24 mouse cellular contexts compared by ENCODE assay signal in genomic region chr11:33578859-33579258, GRCm38 (mm10). TPM values are rescaled to one million over a fixed set of nuclear protein-coding genes. Genes with fewer than 3 reads are reported as not detected.
A peak's percentile ranks its signal among the peaks of the same experiment; 100 is the strongest.
DNase-seq lines count a peak whose midpoint lies in the region; ATAC-seq and TF ChIP-seq lines count a peak whose summit lies in the region.
"Had no signal": no experiment of that assay in that cellular context is flagged by ENCODE, and none has a peak within 500 bp of the region (broad histone marks: within the 10 kb centered on the region; RNA-seq: fewer than 3 reads in every experiment).

Gene Gabrp (minus strand): TSS chr11:33578959.

- no peak for TF ChIP-seq CTCF in lung, adult 2 months (IDR thresholded peaks at IDR 0.05; ENCODE audit: insufficient read depth, low read length)

- H3K36me3 ChIP-seq in ES-E14 (ENCODE audit: control insufficient read depth, insufficient read depth, low read length, poor library complexity, severe bottlenecking) = no peaks in the 10 kb centered on the region; the same call in 1 of the 2 replicates
- no peaks in the 10 kb centered on the region for H3K36me3 ChIP-seq in midbrain, embryonic 15.5 days (replicated peaks)
- H3K36me3 ChIP-seq: embryonic facial prominence, embryonic 15.5 days; forebrain, embryonic 10.5 days; heart, embryonic 12.5 days; hindbrain, embryonic 15.5 days had no signal

- no peak for ATAC-seq in midbrain, embryonic 15.5 days (replicated peaks)
- ATAC-seq: forebrain, embryonic 14.5 days had no signal

- 48% methylated on average over 6 of the region's 6 CpGs for WGBS in lung, adult 2 months
- 58% methylated on average over 6 of the region's 6 CpGs for WGBS in midbrain, embryonic 15.5 days

- TF ChIP-seq POLR2A in lung, adult 2 months (IDR thresholded peaks at IDR 0.05; ENCODE audit: borderline replicate concordance, extremely low read depth, low read depth, low read length) = no peak

- peaks cover 3% of the 10 kb centered on the region; the same call in 1 of the 2 replicates for H3K4me1 ChIP-seq in lung, adult 2 months (ENCODE audit: control insufficient read depth, insufficient read depth, low read length)
- H3K4me1 ChIP-seq in ES-E14 (ENCODE audit: control insufficient read depth in 2 of 2, insufficient read depth in 2 of 2, low read length in 2 of 2, poor library complexity in 1 of 2) = peaks cover 2 to 11% of the 10 kb centered on the region in 2 experiments; a peak in 1 of 4 replicates
- H3K4me1 ChIP-seq in midbrain, embryonic 15.5 days = no peaks in the 10 kb centered on the region
- H3K4me1 ChIP-seq: embryonic facial prominence, embryonic 15.5 days; heart, embryonic 12.5 days; hindbrain, embryonic 15.5 days had no signal

- H3K9ac ChIP-seq in ES-E14 (ENCODE audit: insufficient read depth, low read depth, low read length, poor library complexity, severe bottlenecking) = no peak within 1 kb of the TSS
- H3K9ac ChIP-seq in midbrain, embryonic 15.5 days = no peak within 1 kb of the TSS
- H3K9ac ChIP-seq: embryonic facial prominence, embryonic 15.5 days; heart, embryonic 12.5 days; hindbrain, embryonic 15.5 days had no signal

- H3K27ac ChIP-seq in ES-E14 (ENCODE audit: insufficient read depth, low read depth, low read length, poor library complexity, severe bottlenecking) = no peak within 1 kb of the TSS
- no peak within 1 kb of the TSS for H3K27ac ChIP-seq in midbrain, embryonic 15.5 days
- H3K27ac ChIP-seq: embryonic facial prominence, embryonic 15.5 days; forebrain, embryonic 10.5 days; gastrocnemius, adult 2 months; hindbrain, embryonic 15.5 days had no signal

- H3K4me2 ChIP-seq in midbrain, embryonic 15.5 days = no peak within 1 kb of the TSS
- H3K4me2 ChIP-seq: embryonic facial prominence, embryonic 15.5 days; heart, embryonic 12.5 days; hindbrain, embryonic 15.5 days had no signal

- no peaks in the 10 kb centered on the region for H3K27me3 ChIP-seq in midbrain, embryonic 15.5 days (replicated peaks)
- H3K27me3 ChIP-seq: embryonic facial prominence, embryonic 15.5 days; hindbrain, embryonic 15.5 days had no signal

- H3K9me3 ChIP-seq in ES-E14 (ENCODE audit: control insufficient read depth, insufficient read depth, low read depth, low read length) = no peaks in the 10 kb centered on the region
- no peaks in the 10 kb centered on the region for H3K9me3 ChIP-seq in midbrain, embryonic 15.5 days
- H3K9me3 ChIP-seq: embryonic facial prominence, embryonic 15.5 days; forebrain, embryonic 10.5 days; heart, embryonic 12.5 days; hindbrain, embryonic 15.5 days had no signal

- in situ Hi-C loops in ES-E14 (cut with MboI; ENCODE audit: low sequenced_read_pairs in 2 of 2, unreplicated experiment in 2 of 2) = no loop called here

- intact Hi-C loops in left cerebral cortex, postnatal 14 days (cut with DNase I) = no loop called here

- DNase-seq in lung, adult 2 months = peak; percentile 15
- DNase-seq in lung, postnatal 25 days (ENCODE audit: low spot score) = no peak
- DNase-seq in ES-CJ7 (ENCODE audit: low read depth, low spot score) (peak; percentile 68), ES-E14 (ENCODE audit: low read depth, low spot score) (peak; percentile 44)
- peak; percentile 8 for DNase-seq in lung, postnatal 14 days
- no peak for DNase-seq in left cerebral cortex, postnatal 14 days (ENCODE audit: low spot score in 2 of 2)
- DNase-seq: adrenal gland, postnatal 10 days; cerebellum, adult 11 months; cerebellum, adult 8-10 months; cerebellum, postnatal 14 days; embryo, embryonic 11 days; gastrocnemius, adult 2 months; gastrocnemius, postnatal 25 days; heart, postnatal 36 days had no signal

- peak within 1 kb of the TSS; percentile 19 for H3K4me3 ChIP-seq in lung, adult 2 months (replicated peaks; ENCODE audit: extremely low read depth, low read depth, low read length)
- peak within 1 kb of the TSS in 1 of 2 experiments; percentile 47; a peak in 2 of 4 replicates for H3K4me3 ChIP-seq in ES-E14 (ENCODE audit: insufficient read depth in 1 of 2, low read depth in 1 of 2, low read length in 2 of 2, poor library complexity in 1 of 2, severe bottlenecking in 1 of 2)
- no peak within 1 kb of the TSS for H3K4me3 ChIP-seq in midbrain, embryonic 15.5 days
- H3K4me3 ChIP-seq: embryonic facial prominence, embryonic 15.5 days; erythroblast, embryonic 14.5 days; forebrain, embryonic 10.5 days; gastrocnemius, adult 2 months; heart, embryonic 12.5 days; hindbrain, embryonic 15.5 days had no signal

TF ChIP-seq in ES-E14, 5 proteins besides CTCF, POLR2A, EP300 and RAD21:
- TF ChIP-seq ZC3H11A (IDR thresholded peaks at IDR 0.05; ENCODE audit: borderline replicate concordance, low read depth, low read length) = no peak
- no peak for TF ChIP-seq ZNF384 (IDR thresholded peaks at IDR 0.05; ENCODE audit: low read depth, low read length)
- no peak for TF ChIP-seq MAFK (IDR thresholded peaks at IDR 0.05; ENCODE audit: insufficient read depth, low read depth, low read length)
- TF ChIP-seq CHD2 (IDR thresholded peaks at IDR 0.05; ENCODE audit: low read depth, low read length) = no peak
- TF ChIP-seq HCFC1 (IDR thresholded peaks at IDR 0.05; ENCODE audit: borderline replicate concordance, insufficient read depth, low read length) = no peak
TF ChIP-seq in ES-E14: peak in this region for 0.

RNA-seq across cellular contexts. Expression of gene Gabrp, which starts in this region (rescaled TPM):
- polyA plus RNA-seq in lung, adult 2 months (2012; rRNA removed) = 28.2 and 43.7 TPM in 2 replicates
- total RNA-seq in ES-E14 (2012; rRNA removed) = 0.36 and 0.48 TPM in 2 replicates
- polyA plus RNA-seq in midbrain, embryonic 15.5 days (2015; fragmentation: Nextera tagmentation; extraction: Ambion mirVana) = 0.05 TPM in 1 of 2 replicates, not detected in the other
- not detected for total RNA-seq in left cerebral cortex, postnatal 14 days (2021)
- total RNA-seq: adrenal gland, postnatal 10 days; common myeloid progenitor, adult 5-6 weeks; gastrocnemius, adult 2 months; gastrocnemius, postnatal 25 days; granulocyte monocyte progenitor cell, adult 5-6 weeks; heart, postnatal 36 days; MEL had no signal
- polyA plus RNA-seq: erythroblast, embryonic 14.5 days; forebrain, embryonic 14.5 days; hindbrain, embryonic 15.5 days had no signal

Comparison
In these comparisons a context has a peak if more than half of its experiments do, and no peak if none do; other contexts are left out.
1. RNA of gene Gabrp (polyA plus RNA-seq): 28.2 to 43.7 TPM in lung, adult 2 months; 0.05 TPM in midbrain, embryonic 15.5 days; every median in the first group is over 10 times any median in the second.
2. DNase-seq: peak in lung, adult 2 months (single experiment), ES-CJ7 (single experiment) and lung, postnatal 14 days (single experiment); none in lung, postnatal 25 days (single experiment) and left cerebral cortex, postnatal 14 days (0 of 2).
3. Peak in DNase-seq in ES-E14; RNA of the gene not detected or under 1 TPM.